In the genomic region with DNA sequence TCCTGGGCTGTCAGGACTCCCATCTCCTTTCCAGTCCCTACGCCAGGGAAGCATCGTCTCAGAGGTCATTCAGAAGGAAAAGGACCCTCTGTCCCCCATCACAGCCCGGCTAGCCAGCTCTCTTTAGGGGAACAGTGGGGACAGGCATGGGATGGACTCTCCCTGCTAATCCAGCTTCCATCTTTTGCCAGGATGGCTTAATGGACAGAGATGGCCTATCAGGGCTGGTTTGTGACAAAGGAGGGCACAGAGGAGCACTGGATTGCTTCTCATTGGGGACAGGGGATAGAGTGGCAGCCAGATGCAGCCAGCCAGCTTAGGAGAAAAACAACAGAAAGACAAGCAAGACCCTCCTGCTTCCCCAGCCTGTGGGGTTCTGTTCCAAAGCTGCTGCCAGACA, we compare ENCODE assay signal across 16 mouse cellular contexts. TPM values are rescaled to one million over a fixed set of nuclear protein-coding genes. Genes with fewer than 3 reads are reported as not detected.
DNase-seq lines count a peak whose midpoint lies in the region; ATAC-seq lines count a peak whose summit lies in the region.
"Had no signal": no experiment of that assay in that cellular context is flagged by ENCODE, and none has a peak within 500 bp of the region (broad histone marks: within the 10 kb centered on the region; RNA-seq: fewer than 3 reads in every experiment).

No protein-coding gene starts in this region.

- 0 out of 2 replicates have a peak, but pooled peaks have one; percentile 20 for ATAC-seq in hindbrain, embryonic 11.5 days (ENCODE audit: low FRiP score)
- peak; percentile 39; the same call in 1 of the 2 replicates for ATAC-seq in midbrain, embryonic 14.5 days (ENCODE audit: low FRiP score, low TSS enrichment)

- H3K27ac ChIP-seq in hindbrain, embryonic 11.5 days (ENCODE audit: low read depth, low read length): 0 out of 2 replicates have a peak overlapping the region, but pooled peaks have one; percentile 75
- 0 out of 2 replicates have a peak overlapping the region, but pooled peaks have one; percentile 3 for H3K27ac ChIP-seq in midbrain, embryonic 14.5 days (replicated peaks; ENCODE audit: low read depth, low read length)
- H3K27ac ChIP-seq: liver, embryonic 15.5 days had no signal

- no peak overlapping the region for H3K9ac ChIP-seq in hindbrain, embryonic 11.5 days (ENCODE audit: low read depth, low read length)
- H3K9ac ChIP-seq in midbrain, embryonic 14.5 days (replicated peaks; ENCODE audit: low read length): no peak overlapping the region; the same call in 1 of the 2 replicates
- H3K9ac ChIP-seq: liver, embryonic 15.5 days had no signal

- no peak overlapping the region for H3K4me3 ChIP-seq in hindbrain, embryonic 11.5 days (ENCODE audit: low read depth, low read length)
- H3K4me3 ChIP-seq in midbrain, embryonic 14.5 days (replicated peaks; ENCODE audit: low read depth, low read length): no peak overlapping the region
- H3K4me3 ChIP-seq: liver, embryonic 15.5 days had no signal

- no peaks in the 10 kb centered on the region for H3K9me3 ChIP-seq in hindbrain, embryonic 11.5 days (ENCODE audit: control insufficient read depth, low read length)
- H3K9me3 ChIP-seq in midbrain, embryonic 14.5 days (ENCODE audit: control insufficient read depth, low read length): no peaks in the 10 kb centered on the region
- H3K9me3 ChIP-seq: liver, embryonic 15.5 days had no signal

- DNase-seq in layer of hippocampus, postnatal 10 days (ENCODE audit: low spot score in 2 of 2): peak; percentile 4 to 13
- DNase-seq in layer of hippocampus, adult 9-10 months (ENCODE audit: low spot score): no peak
- peak; percentile 58 for DNase-seq in embryo, embryonic 10.5 days (ENCODE audit: low spot score)
- DNase-seq in hindbrain, embryonic 11.5 days (ENCODE audit: low spot score): peak; percentile 49
- peak; percentile 59 for DNase-seq in midbrain, embryonic 14.5 days
- no peak for DNase-seq in ovary, adult 18-20 months (ENCODE audit: low spot score)
- no peak for DNase-seq in left cerebral cortex, adult 11 months (ENCODE audit: low spot score)
- no peak for DNase-seq in Muller cell, postnatal 12 days (ENCODE audit: inconsistent ontology term)
- DNase-seq: cerebellum, adult 8-10 months; heart, postnatal 4 days; kidney, postnatal 14 days; spleen, adult 18-20 months; thymus, adult 18-20 months had no signal

- H3K36me3 ChIP-seq in hindbrain, embryonic 11.5 days (ENCODE audit: control insufficient read depth, insufficient read depth, low read length): no peaks in the 10 kb centered on the region
- H3K36me3 ChIP-seq in midbrain, embryonic 14.5 days (ENCODE audit: control insufficient read depth, insufficient read depth, low read length): no peaks in the 10 kb centered on the region
- H3K36me3 ChIP-seq: liver, embryonic 15.5 days had no signal

- H3K4me1 ChIP-seq in hindbrain, embryonic 11.5 days (replicated peaks; ENCODE audit: control insufficient read depth, insufficient read depth, low read length): no peaks in the 10 kb centered on the region; the same call in 1 of the 2 replicates
- H3K4me1 ChIP-seq in midbrain, embryonic 14.5 days (ENCODE audit: control insufficient read depth, insufficient read depth, low read length): peaks cover 13% of the 10 kb centered on the region
- H3K4me1 ChIP-seq: liver, embryonic 15.5 days had no signal

- 24% methylated on average over 3 of the region's 3 CpGs for WGBS in hindbrain, embryonic 11.5 days
- WGBS in midbrain, embryonic 14.5 days: 17% methylated on average over 3 of the region's 3 CpGs

- H3K4me2 ChIP-seq in hindbrain, embryonic 11.5 days (replicated peaks; ENCODE audit: low read depth, low read length): peak overlapping the region; percentile 1; the same call in 1 of the 2 replicates
- peak overlapping the region; percentile 4 for H3K4me2 ChIP-seq in midbrain, embryonic 14.5 days (ENCODE audit: low read length)
- H3K4me2 ChIP-seq: liver, embryonic 15.5 days had no signal

- peaks cover 5% of the 10 kb centered on the region for H3K27me3 ChIP-seq in hindbrain, embryonic 11.5 days (ENCODE audit: control insufficient read depth, insufficient read depth, low read length)
- H3K27me3 ChIP-seq in midbrain, embryonic 14.5 days (ENCODE audit: control insufficient read depth, insufficient read depth, low read length): peaks cover 8% of the 10 kb centered on the region

RNA-seq across cellular contexts. Expression of gene Cyp26b1, which starts 0.9 kb away (rescaled TPM):
- total RNA-seq in layer of hippocampus, postnatal 10 days (2021): 10 to 100 TPM; 30.9 to 31.0 TPM
- 19.2 and 19.4 TPM in 2 replicates for polyA plus RNA-seq in hindbrain, embryonic 11.5 days (2014; fragmentation: Nextera tagmentation; extraction: Ambion mirVana)
- polyA plus RNA-seq in midbrain, embryonic 14.5 days (2014; fragmentation: Nextera tagmentation; extraction: Ambion mirVana): 21.9 and 29.5 TPM in 2 replicates
- total RNA-seq: megakaryocyte-erythroid progenitor cell, adult 5-6 weeks; neutrophil, adult 5-6 weeks had no signal

Comparison
In these comparisons a context has a peak if more than half of its experiments do, and no peak if none do; other contexts are left out.
1. DNase-seq: peak in layer of hippocampus, postnatal 10 days (2 of 2), embryo, embryonic 10.5 days (single experiment), hindbrain, embryonic 11.5 days (single experiment) and midbrain, embryonic 14.5 days (single experiment); none in layer of hippocampus, adult 9-10 months (single experiment), ovary, adult 18-20 months (single experiment), left cerebral cortex, adult 11 months (single experiment) and Muller cell, postnatal 12 days (single experiment).